Mouse (Mus musculus): ENCODE measurements at regions not wholly inside any gene's neighbourhood (a gene's known extent, or its start where the extent isn't known, plus 50 kb on each side); places are given as distances from the start of the nearest gene placed in this dataset.
"Not testable (repeated sequence)": the region's sequence is repeated elsewhere in the genome, so short reads cannot be mapped to it uniquely, and the experiment has no call there.

DNA sequence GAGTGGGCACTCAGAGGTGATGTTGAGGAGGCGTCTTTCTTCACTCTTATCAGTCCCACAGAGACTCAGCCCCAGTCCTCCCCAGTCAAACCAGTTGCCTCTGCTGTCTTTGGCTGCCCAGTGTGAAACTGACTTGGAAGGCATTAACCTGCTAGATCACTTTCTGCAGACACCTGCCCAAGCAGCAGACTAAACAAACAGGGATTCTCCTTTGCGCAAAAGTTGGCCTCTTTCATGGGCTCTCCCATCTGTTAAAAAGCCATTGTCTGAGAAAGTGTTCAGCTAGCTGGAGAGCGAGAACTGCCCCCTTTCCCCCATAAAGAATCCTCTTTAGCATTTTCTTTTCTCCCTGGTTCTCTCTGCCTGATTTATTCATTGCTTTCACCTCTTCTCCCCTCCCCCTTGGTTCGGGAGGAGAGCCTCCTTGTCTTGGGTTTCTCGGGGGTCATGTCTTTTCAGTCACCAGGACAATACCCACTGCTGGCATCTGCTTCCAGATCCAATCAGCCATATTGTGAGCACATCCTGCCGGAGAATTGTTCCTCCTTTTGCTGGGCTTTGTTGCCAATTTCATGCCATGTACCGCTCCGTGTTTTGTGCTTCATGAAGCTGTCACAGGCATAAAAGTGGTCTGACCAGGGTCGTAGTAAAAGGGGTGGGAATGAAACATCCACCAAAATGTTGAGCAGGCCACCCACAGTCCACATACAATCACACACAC is 143.7 kb downstream of the Nkx6-1 start:
- intact Hi-C loops (cut with DNase I): no loop called here
- no peak for DNase-seq (ENCODE audit: extremely low spot score in 1 of 2, low spot score in 2 of 2)

DNA sequence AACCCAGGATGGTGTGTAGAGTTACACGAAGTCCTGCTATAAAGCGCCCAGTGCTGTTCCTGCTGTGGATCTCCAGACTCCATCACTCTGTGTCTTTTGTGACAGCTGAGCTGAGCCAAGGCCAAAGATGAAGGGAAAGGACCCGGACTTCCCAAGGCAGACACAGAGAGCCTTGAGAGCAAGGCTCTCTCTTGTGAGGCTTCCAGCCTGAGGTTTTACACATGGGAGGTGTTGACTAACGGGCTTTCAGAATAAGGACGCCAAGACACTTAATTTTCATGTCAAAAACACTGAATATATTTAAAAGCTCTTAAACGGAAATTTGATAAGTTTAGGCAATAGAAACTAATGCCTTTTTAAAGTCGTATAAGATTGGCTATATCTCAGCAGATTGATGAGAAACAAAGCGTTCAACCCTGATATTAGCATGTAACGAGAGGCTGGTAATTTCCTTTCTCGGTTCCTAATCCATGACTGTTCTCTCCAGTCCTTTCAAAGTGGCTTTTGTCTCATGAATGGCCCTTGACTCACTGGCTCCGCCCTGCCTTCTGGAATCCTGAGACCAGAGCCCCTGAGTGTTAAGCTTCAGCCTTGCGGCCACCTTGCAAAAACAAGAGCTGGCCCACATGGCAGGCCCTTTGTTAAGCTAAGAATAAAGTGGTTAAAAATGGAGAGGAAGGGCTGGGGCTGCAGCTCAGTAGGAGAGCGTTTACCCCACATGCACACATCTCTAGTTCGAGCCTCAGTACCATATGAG is 145.8 kb downstream of the Nkx6-1 start:
- intact Hi-C loops (cut with DNase I): no loop called here
- no peak for DNase-seq (ENCODE audit: extremely low spot score in 1 of 2, low spot score in 2 of 2)

DNA sequence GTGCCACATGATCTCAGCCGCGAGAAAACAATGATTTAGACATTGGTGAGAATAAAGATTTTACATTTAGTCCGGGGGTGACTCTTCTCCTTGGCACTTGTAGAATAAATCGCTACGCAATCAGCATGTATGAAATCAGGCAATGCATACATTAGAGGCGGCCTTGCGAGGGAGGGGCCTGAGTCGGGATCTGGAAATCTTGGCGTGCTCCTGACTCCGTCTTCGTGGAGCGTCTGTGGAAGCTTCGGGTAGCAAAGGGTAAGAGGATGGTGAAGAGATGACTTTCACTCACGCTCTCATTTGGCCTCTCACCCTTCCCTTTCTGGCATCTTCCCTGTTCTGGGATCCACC is 167.1 kb downstream of the Nkx6-1 start:
- no peak for DNase-seq (ENCODE audit: extremely low spot score in 1 of 2, low spot score in 2 of 2)
- intact Hi-C loops (cut with DNase I): no loop called here

DNA sequence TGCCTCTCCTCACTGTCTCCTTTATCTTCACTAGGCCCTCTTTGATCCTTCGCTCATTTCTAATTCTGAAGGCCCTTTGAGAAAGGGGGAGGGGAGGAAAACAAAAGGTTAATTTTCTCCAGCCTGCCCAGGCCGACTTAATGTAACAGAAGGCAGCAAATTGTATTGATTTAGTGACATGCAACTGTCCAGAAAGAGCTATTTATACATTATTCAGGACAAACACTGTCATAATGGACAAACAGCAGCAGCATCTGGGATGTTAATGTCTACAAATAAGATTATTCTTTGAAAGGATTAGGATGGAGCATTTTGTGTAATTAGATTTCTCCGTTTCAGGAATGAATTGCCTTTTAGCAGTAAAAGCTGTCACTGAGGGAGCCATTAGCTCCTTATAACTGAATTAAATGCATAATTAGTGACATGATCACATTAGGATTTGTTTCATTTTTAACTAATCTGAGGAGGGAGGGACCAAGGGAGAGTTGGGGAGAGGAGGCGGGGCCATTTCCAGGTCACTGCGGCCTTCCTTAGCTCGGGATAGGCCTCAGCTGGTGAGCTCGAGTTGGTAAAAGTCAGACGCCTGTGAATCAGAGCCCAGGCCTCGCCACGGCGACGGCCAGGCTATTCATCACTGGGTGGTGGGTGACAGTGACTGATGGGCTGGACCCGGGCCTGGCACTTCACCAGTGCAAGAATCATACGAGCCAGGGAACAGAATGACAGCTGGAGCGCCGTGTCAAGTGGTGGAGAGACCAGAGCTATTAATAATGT is 167.7 kb downstream of the Nkx6-1 start:
- intact Hi-C loops (cut with DNase I): no loop called here
- DNase-seq (ENCODE audit: extremely low spot score in 1 of 2, low spot score in 2 of 2): no peak

DNA sequence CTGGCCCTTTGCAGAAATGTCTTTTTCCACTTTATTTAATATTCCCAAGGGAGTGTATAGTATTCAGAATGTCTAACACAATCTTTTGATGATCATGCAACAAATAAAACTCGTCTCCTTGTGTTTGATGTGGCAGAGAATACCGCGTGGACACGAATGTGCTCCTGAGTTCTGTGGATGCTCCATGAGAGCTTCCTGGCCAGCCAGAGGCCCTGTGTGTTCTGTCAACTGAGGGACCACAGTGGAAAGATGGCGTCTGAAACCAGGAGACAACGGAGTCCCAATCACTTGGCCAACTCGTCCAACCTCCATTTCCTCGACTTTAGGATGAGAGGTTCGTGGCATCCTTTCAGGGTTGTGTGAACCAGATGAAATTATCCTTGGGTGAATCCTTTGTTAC is 168.6 kb downstream of the Nkx6-1 start:
- intact Hi-C loops (cut with DNase I): no loop called here
- no peak for DNase-seq (ENCODE audit: extremely low spot score in 1 of 2, low spot score in 2 of 2)

DNA sequence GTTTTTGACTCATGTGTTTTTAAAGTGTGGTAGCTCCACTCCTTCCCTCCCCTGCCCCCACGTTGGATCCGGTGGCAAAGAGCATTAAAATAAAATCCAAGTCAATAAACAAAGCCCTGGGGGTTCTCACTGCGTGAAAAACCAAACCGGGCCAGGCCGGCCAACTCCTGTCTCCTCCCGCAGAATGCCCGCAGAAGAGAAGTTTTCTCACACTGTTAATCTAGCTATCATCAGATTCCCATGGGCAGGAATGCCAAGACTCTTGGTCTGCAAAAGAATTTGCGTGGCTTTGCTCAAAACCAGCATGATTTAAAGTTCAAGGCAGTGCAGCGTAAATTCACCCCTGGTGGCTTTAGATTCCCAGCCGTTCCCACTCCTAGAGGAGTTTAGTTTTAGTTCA is 219.0 kb downstream of the Nkx6-1 start:
- intact Hi-C loops (cut with DNase I): no loop called here
- peak in 1 of 2 experiments; percentile 28 for DNase-seq (ENCODE audit: extremely low spot score in 1 of 2, low spot score in 2 of 2)

DNA sequence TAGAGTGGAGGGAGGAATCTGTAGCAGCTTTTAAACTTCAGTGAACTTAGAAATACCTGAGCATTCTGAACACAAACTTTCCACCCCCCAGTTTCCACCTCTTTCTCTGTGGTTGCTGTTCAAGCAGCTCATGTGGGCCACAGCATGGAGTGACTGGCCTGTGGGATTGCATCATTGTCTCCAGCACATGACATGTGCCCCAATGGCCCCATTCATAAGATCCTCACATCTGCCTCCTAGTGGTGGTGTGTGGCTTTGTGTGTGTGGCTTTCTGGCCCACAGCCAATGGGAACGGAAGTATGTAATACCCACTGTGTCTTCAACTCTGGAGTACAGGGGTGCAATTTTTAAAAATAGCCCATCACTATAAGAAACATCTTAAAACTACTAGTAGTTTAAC is 223.0 kb downstream of the Nkx6-1 start:
- intact Hi-C loops (cut with DNase I): no loop called here
- DNase-seq (ENCODE audit: extremely low spot score in 1 of 2, low spot score in 2 of 2): peak in 1 of 2 experiments; percentile 62

DNA sequence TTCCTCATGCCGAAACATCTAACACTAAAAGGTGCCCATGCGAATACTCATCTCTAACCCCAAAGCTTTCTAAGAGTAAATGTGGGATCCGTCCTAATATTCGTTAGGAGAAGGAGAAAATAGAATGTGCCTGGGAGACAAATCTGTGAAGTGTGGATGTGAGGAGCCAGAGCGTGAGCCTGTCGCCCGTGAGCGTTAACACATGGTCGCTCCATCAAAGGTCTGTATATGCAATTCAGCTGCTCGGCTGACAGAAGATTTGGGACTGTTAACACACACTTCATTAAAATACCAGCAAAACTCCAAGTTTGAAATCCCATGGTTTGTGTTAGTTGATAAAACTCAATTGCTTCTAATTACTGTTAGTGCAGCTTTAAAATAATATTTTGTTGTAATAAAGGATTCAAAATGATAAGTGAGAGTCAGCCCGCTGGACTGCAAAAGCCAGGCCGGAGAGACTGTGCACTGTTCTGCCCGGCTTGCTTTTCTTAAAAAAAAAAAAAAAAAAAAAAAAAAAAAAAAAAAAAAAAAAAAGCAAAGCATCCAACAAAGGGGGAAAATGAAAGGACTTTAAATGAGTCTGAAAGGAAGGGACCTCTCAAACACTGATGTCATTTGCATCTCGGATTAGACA is 227.0 kb downstream of the Nkx6-1 start:
- no peak for DNase-seq (ENCODE audit: extremely low spot score in 1 of 2, low spot score in 2 of 2)
- intact Hi-C loops (cut with DNase I): no loop called here

DNA sequence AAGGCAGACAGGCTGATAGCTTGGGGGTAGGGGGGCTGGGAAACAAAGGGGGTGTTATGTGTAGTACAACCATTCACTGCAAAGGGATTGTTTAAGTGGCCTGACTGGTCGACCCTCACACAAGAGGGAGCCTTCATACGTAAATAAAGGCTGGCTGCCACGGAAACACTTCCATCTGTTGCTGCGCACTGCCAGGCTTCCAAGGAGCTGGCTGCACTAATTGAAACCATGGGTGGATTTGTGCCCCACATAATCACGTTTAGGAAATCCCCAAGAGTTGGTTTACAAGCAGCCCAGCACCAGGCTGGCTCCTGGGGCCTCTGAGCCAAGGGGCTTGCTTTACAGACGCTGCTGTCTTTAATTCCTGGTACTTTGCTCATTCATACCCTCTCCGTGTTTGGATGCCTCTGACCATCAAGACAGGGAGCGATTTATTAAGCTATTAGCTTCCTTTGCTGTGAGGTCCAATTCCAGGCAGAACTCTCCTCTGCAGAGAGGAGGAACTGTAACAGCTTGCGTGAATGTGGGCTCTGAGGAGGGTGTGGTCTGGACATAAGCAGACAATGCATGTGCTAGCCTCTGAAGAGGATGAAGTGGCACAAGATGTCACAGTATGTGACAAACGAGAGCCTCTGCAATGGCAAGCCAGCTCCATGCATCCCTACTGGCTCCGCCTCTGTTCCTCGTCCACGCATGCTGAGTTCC is 238.6 kb downstream of the Nkx6-1 start:
- intact Hi-C loops (cut with DNase I): no loop called here
- peak; percentile 20 to 30 for DNase-seq (ENCODE audit: extremely low spot score in 1 of 2, low spot score in 2 of 2)

DNA sequence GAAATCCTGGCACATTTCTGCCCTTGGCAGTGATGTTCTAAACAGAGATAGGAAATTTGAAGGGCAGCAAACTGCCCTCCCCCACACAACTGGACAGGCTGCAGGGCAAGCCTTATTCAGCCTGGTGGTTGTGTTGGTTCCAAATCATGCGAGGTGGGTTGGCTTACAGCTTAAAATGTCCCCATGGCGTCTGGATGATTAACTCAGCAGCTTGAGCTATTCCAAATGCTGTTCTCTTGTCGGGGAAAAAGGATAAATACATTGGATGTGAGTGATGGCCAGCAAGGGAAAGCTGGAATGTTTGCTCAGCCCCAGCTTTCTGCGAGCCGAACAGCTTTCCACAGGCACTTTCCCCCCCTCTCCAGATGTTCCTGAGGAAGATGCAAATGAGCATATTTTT is 280.5 kb downstream of the Nkx6-1 start:
- intact Hi-C loops (cut with DNase I): no loop called here
- DNase-seq (ENCODE audit: extremely low spot score in 1 of 2, low spot score in 2 of 2): no peak

DNA sequence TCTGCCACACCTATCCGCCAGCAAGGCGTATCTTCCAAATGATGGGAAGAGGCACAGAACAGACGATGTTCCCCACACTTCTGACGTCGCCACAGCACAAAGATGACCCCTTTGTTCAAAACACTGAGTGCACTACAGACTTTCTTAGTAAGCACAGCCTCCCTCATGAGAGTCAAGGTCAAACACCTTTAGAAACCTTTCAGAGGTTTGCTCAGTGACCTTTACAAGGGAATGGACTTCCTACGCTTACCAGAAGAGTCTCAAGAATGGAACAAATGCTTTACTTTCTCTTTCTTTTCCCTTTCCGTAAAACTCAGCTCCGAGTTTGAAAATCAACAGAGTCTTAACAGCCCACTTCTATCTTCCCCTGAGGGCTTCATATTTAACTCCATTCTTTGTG is 283.4 kb downstream of the Nkx6-1 start:
- intact Hi-C loops (cut with DNase I): no loop called here
- no peak for DNase-seq (ENCODE audit: extremely low spot score in 1 of 2, low spot score in 2 of 2)

DNA sequence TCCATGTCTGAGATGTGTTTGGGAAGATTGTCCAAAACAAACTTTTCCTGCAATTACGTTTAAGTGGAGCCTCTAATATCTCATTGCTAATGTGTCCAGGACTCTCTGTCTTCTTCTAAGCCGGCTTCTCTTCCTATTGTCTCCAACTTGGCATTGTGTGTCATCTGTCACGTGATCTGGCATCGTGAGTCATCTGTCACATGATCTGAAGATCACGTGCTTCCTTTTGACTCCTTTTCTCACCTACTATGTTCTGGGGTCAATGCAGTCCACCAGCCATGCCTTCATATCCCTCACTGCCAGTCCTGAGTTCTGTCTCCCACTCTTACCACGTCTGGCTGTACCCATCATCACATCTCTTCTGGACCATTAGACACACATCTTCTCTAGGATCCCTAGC is 288.1 kb downstream of the Nkx6-1 start:
- intact Hi-C loops (cut with DNase I): no loop called here
- no peak for DNase-seq (ENCODE audit: extremely low spot score in 1 of 2, low spot score in 2 of 2)

DNA sequence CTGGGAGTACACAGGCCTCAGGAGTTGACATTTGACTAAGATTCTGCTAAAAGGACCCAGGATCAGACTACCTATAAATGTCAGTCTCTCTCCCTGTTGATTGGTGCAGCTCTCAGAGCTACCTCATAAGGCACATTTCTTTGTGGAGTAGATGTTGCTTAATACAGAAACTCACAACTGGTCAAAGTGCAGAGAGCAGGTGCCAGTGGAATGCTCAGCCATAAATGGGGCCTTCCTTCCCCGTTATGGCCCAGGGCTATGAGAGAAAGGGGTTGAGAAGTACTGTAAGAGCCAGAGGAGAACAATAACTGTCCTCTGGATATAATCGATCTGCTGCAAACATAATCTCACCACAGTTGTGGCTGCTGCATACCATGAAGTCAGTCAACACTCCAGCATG is 290.7 kb downstream of the Nkx6-1 start:
- intact Hi-C loops (cut with DNase I): no loop called here
- no peak for DNase-seq (ENCODE audit: extremely low spot score in 1 of 2, low spot score in 2 of 2)

DNA sequence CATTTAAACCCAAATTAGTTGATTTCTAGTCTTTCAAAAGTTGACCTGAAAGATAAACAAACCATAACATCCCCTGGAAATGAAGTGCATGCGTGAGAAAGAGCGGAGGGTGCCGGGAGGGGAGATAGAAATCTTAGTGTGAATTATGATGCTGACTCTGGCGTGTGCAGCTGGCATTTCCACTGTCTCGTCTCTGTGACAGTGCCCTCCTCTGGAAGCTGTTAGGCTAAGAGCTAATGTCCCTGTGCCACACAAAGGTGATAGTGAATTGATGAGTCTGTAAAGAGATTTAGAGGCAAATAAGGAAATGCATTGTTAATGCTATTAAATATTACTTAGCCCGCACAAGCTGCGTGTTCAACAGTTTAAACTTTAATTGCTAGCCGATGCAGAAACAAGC is 292.6 kb downstream of the Nkx6-1 start:
- intact Hi-C loops (cut with DNase I): no loop called here
- no peak for DNase-seq (ENCODE audit: extremely low spot score in 1 of 2, low spot score in 2 of 2)

DNA sequence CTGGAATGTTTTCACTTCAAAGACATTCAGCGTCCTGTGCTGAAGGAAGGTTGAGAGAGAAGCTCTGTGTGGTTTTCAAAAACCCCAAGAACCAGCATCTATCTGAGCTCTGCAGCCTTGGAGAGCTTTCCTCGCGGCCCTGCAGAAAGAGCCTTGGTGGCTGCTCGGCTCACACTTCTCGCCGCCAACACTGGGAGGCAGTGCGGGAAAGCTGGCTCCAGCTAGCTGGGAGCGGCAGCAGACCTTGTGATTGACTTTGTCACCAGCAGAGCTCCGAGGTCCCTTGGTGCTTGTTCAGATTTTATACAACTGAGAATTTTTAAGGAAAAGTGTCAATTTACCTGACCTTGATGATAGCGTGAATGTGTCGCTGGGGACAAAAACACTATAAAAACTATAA is 299.4 kb downstream of the Nkx6-1 start:
- intact Hi-C loops (cut with DNase I): loop anchor here (5.0 kb wide), 1 partner anchor 302 kb away; no protein-coding TSS in a partner anchor
- DNase-seq (ENCODE audit: extremely low spot score in 1 of 2, low spot score in 2 of 2): peak; percentile 31 to 75

DNA sequence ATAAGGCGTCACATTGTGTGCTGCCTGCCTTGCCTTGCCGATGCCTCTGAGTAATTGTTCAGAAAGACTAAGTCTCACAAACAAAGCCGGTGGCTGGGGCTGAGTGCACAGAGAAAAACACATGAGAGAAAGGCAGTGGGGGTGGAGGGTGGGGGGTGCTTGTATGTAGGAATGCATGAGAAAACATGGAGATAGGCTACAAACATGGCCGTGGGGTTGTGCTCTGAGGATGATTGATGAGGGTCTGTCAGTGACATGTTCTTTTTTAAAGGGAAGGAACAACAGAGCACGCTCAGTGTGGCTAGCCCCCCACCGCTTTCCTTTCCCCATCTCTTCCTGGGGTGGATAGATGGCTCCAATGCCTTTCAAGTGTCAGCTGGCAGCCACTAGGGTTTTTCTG is 304.8 kb downstream of the Nkx6-1 start:
- intact Hi-C loops (cut with DNase I): no loop called here
- DNase-seq (ENCODE audit: extremely low spot score in 1 of 2, low spot score in 2 of 2): no peak

DNA sequence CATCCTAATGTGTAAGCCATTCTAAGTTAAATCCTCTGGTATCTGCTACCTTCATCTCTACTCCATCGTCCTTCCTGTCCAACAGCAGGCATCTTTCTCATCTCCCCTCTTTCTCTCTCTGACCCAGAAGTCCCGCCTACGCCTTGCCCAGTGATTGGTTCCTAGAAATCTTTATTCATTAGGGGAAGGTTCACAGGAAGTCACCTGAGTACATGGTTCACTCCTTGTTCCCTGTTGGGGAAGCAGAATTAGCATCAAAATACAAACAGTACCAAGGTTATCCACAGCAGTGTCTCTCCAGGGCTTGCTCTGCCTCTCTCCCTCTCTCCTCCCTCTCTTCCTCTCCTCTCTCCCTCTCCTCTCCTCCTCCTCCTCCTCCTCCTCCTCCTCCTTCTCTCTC is 319.4 kb downstream of the Nkx6-1 start:
- intact Hi-C loops (cut with DNase I): no loop called here
- DNase-seq (ENCODE audit: extremely low spot score in 1 of 2, low spot score in 2 of 2): no peak

DNA sequence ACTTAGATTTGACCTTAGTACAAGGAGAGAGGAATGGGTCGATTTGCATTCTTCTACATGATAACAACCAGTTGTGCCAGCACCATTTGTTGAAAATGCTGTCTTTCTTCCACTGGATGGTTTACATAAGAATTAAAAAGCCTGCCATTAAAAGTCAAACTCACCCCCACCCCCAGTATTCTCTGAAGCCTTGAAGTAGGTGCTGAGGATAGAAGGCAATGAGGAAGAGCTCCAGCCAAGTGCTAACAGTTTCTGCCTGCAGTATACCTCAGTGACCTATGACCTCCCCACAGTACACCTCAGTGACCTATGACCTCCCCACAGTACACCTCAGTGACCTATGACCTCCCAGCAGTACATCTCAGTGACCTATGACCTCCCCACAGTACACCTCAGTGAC is 328.4 kb downstream of the Nkx6-1 start:
- intact Hi-C loops (cut with DNase I); DNase-seq (ENCODE audit: extremely low spot score in 1 of 2, low spot score in 2 of 2): not testable (repeated sequence)

DNA sequence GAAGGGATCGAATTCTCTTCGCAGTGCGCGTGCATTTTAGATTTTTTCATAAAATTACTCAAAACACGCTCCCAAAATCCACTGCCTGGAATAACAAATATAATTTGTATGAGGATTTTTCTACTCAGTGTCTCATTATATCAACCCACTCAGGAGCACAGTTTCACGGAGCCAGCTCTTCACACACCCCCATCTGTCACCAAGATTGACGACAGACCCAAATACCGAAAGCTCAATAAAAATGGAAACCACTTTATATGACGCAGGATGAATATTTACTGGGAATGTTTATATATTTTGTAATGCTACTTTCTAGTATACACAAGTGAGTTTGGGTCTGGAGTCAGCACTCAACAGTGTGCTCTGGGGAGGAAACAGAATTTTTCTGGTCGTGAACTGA is 333.0 kb downstream of the Nkx6-1 start:
- intact Hi-C loops (cut with DNase I): no loop called here
- no peak for DNase-seq (ENCODE audit: extremely low spot score in 1 of 2, low spot score in 2 of 2)

Data from left cerebral cortex, postnatal 10 days (tissue).